Mouse (Mus musculus): ENCODE measurements around the gene Poln. TPM values are rescaled to one million over a fixed set of nuclear protein-coding genes. Genes with fewer than 3 reads are reported as not detected.

The Poln gene
- polyA plus RNA-seq, 1 experiment from 2014 or later, result 0.41 TPM

- H3K27me3 ChIP-seq, result no peaks in the 10 kb centered on the region
- H3K4me1 ChIP-seq (replicated peaks), result no peaks in the 10 kb centered on the region
- H3K27ac ChIP-seq (replicated peaks), result no peak overlapping the region
- H3K4me2 ChIP-seq, result no peak overlapping the region
- no peak overlapping the region for H3K9ac ChIP-seq
- 46% methylated on average over 3 of the region's 3 CpGs for WGBS (ENCODE audit: insufficient replicate concordance)
- H3K4me3 ChIP-seq (replicated peaks), result no peak overlapping the region
- no peak for ATAC-seq (ENCODE audit: insufficient read depth)
- no peaks in the 10 kb centered on the region for H3K36me3 ChIP-seq (replicated peaks)
- H3K9me3 ChIP-seq (replicated peaks), result no peaks in the 10 kb centered on the region
These were observed 50.0 kb downstream of the Poln start for GRCm38 (mm10) chr5:34119121-34119856.

DNA sequence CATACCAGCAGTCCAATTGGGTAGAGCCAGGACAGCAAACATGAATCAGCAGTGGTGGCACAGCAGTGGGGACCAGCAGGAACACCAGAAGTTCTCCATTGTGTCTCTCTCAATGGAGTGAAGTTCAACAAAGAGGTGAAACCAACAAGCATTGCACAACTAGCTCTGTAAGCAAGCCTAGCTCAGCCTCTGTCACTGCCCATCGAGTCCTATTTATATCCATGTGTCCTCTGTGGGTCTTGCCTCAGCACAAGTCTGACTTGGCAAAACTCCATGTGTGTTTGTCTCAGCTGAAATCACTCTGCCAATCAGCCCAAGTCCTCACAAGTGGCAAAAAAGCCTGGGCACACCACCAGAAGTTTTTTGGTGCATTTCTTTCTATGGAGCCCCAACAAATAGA lies 63.6 kb downstream of the Poln start:
- no peak overlapping the region for H3K4me3 ChIP-seq (replicated peaks)
- no peak for ATAC-seq (ENCODE audit: insufficient read depth)
- WGBS (ENCODE audit: insufficient replicate concordance), result 49% methylated on average over 1 of the region's 1 CpGs

GRCm38 (mm10) chr5:34097333-34097732 lies 71.9 kb downstream of the Poln start:
- H3K4me1 ChIP-seq (replicated peaks), result no peaks in the 10 kb centered on the region
- no peak overlapping the region for H3K4me3 ChIP-seq (replicated peaks)
- no peaks in the 10 kb centered on the region for H3K36me3 ChIP-seq (replicated peaks)
- H3K4me2 ChIP-seq, result no peak overlapping the region
- ATAC-seq (ENCODE audit: insufficient read depth), result no peak
- H3K27ac ChIP-seq (replicated peaks), result no peak overlapping the region
- 5% methylated on average over 1 of the region's 1 CpGs for WGBS (ENCODE audit: insufficient replicate concordance)
- H3K9me3 ChIP-seq (replicated peaks), result no peaks in the 10 kb centered on the region
- no peak overlapping the region for H3K9ac ChIP-seq
- peaks cover 5% of the 10 kb centered on the region; the same call in 1 of the 2 replicates for H3K27me3 ChIP-seq

More for the DNA sequence above, 63.6 kb downstream of the Poln start:
- H3K9me3 ChIP-seq (replicated peaks), result no peaks in the 10 kb centered on the region
- H3K27me3 ChIP-seq, result no peaks in the 10 kb centered on the region
- H3K9ac ChIP-seq, result no peak overlapping the region
- no peak overlapping the region for H3K27ac ChIP-seq (replicated peaks)
- no peaks in the 10 kb centered on the region for H3K36me3 ChIP-seq (replicated peaks)
- no peaks in the 10 kb centered on the region for H3K4me1 ChIP-seq (replicated peaks)
- no peak overlapping the region for H3K4me2 ChIP-seq

GRCm38 (mm10) chr5:34093021-34093420 lies 76.2 kb downstream of the Poln start:
- ATAC-seq (ENCODE audit: insufficient read depth), result no peak
- Histone ChIP-seq H3K36me3 (replicated peaks) (no peaks in the 10 kb centered on the region), H3K9ac (no peak overlapping the region), H3K4me3 (replicated peaks) (no peak overlapping the region), H3K27ac (replicated peaks) (no peak overlapping the region), H3K4me1 (replicated peaks) (no peaks in the 10 kb centered on the region), H3K4me2 (no peak overlapping the region), H3K9me3 (replicated peaks) (no peaks in the 10 kb centered on the region), H3K27me3 (peaks cover 5% of the 10 kb centered on the region; the same call in 1 of the 2 replicates)
- WGBS (ENCODE audit: insufficient replicate concordance), result 49% methylated on average over 2 of the region's 2 CpGs

- no peak for ATAC-seq (ENCODE audit: insufficient read depth)
- WGBS (ENCODE audit: insufficient replicate concordance), result 46% methylated on average over 3 of the region's 3 CpGs
- no peaks in the 10 kb centered on the region for H3K27me3 ChIP-seq
These were observed 136.7 kb downstream of the Poln start for GRCm38 (mm10) chr5:34032520-34032919.

GRCm38 (mm10) chr5:34031022-34031421 lies 138.2 kb downstream of the Poln start:
- ATAC-seq (ENCODE audit: insufficient read depth), result no peak
- WGBS (ENCODE audit: insufficient replicate concordance), result 29% methylated on average over 6 of the region's 6 CpGs
- H3K9ac ChIP-seq, result no peak overlapping the region
- no peaks in the 10 kb centered on the region for H3K27me3 ChIP-seq
- no peaks in the 10 kb centered on the region for H3K4me1 ChIP-seq (replicated peaks)
- H3K4me2 ChIP-seq, result no peak overlapping the region
- no peak overlapping the region for H3K4me3 ChIP-seq (replicated peaks)
- no peak overlapping the region for H3K27ac ChIP-seq (replicated peaks)
- H3K9me3 ChIP-seq (replicated peaks), result no peaks in the 10 kb centered on the region
- no peaks in the 10 kb centered on the region for H3K36me3 ChIP-seq (replicated peaks)

More at GRCm38 (mm10) chr5:34032520-34032919, 136.7 kb downstream of the Poln start:
- no peaks in the 10 kb centered on the region for H3K4me1 ChIP-seq (replicated peaks)
- H3K9ac ChIP-seq, result no peak overlapping the region
- no peak overlapping the region for H3K4me2 ChIP-seq
- H3K36me3 ChIP-seq (replicated peaks), result no peaks in the 10 kb centered on the region
- no peak overlapping the region for H3K4me3 ChIP-seq (replicated peaks)
- H3K9me3 ChIP-seq (replicated peaks), result no peaks in the 10 kb centered on the region
- H3K27ac ChIP-seq (replicated peaks), result no peak overlapping the region

GRCm38 (mm10) chr5:34030101-34030500 lies 139.1 kb downstream of the Poln start:
- Histone ChIP-seq H3K36me3 (replicated peaks) (no peaks in the 10 kb centered on the region), H3K4me3 (replicated peaks) (no peak overlapping the region), H3K4me2 (no peak overlapping the region), H3K4me1 (replicated peaks) (no peaks in the 10 kb centered on the region), H3K27me3 (no peaks in the 10 kb centered on the region), H3K9me3 (replicated peaks) (no peaks in the 10 kb centered on the region), H3K9ac (no peak overlapping the region), H3K27ac (replicated peaks) (no peak overlapping the region)
- 42% methylated on average over 4 of the region's 4 CpGs for WGBS (ENCODE audit: insufficient replicate concordance)
- ATAC-seq (ENCODE audit: insufficient read depth), result no peak

DNA sequence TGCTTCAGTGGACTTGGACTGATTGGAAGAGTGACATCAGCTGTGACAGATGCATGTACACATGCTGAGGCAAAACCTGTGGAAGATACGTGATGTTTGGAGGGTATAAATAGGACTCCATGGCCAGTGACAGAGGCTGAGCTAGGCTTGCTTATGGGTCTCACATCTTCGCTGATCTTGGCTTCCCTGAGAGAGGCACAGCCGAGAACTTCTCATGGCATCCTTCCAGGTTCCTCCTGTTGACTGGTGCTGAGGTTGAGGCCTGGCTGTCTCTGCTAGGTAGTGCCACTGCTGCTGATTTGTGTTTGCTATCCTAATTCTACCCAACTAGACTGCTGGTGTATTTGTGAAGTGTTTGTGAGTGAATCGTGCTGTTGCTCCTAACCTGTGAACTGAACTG lies 150.3 kb downstream of the Poln start:
- Histone ChIP-seq H3K9me3 (replicated peaks) (no peaks in the 10 kb centered on the region), H3K4me3 (replicated peaks) (no peak overlapping the region), H3K4me2 (no peak overlapping the region), H3K4me1 (replicated peaks) (no peaks in the 10 kb centered on the region), H3K27me3 (no peaks in the 10 kb centered on the region), H3K9ac (no peak overlapping the region), H3K27ac (replicated peaks) (no peak overlapping the region), H3K36me3 (replicated peaks) (no peaks in the 10 kb centered on the region)
- 59% methylated on average over 4 of the region's 4 CpGs for WGBS (ENCODE audit: insufficient replicate concordance)
- ATAC-seq (ENCODE audit: insufficient read depth), result no peak

DNA sequence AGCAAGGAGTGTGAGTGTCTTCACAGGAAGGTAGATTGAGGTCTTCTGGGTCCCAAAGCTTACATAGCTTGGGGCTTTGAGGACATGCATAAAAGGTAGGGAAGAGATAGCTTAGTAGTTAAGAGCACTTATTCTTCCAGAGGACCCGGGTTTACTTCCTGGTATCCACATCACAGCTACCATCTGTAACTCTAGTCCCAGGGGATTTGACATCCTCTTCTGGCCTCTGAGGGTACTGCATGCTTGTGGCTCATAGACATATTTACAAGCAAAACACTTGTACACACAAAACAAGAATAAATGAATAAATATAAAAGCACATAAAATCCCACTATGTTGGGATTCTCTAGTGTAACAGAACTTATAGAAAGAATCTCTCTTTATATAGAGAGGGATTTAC lies 154.6 kb downstream of the Poln start:
- Histone ChIP-seq H3K4me3 (replicated peaks) (no peak overlapping the region), H3K4me1 (replicated peaks) (no peaks in the 10 kb centered on the region), H3K27me3 (no peaks in the 10 kb centered on the region), H3K36me3 (replicated peaks) (no peaks in the 10 kb centered on the region), H3K9ac (no peak overlapping the region), H3K27ac (replicated peaks) (no peak overlapping the region), H3K4me2 (no peak overlapping the region), H3K9me3 (replicated peaks) (no peaks in the 10 kb centered on the region)
- 38% methylated on average over 1 of the region's 1 CpGs for WGBS (ENCODE audit: insufficient replicate concordance)
- no peak for ATAC-seq (ENCODE audit: insufficient read depth)

GRCm38 (mm10) chr5:34007392-34007941 lies 161.8 kb downstream of the Poln start:
- Histone ChIP-seq H3K9me3 (replicated peaks) (no peaks in the 10 kb centered on the region), H3K27ac (replicated peaks) (no peak overlapping the region), H3K4me1 (replicated peaks) (no peaks in the 10 kb centered on the region), H3K27me3 (no peaks in the 10 kb centered on the region; the same call in 1 of the 2 replicates), H3K36me3 (replicated peaks) (no peaks in the 10 kb centered on the region), H3K4me3 (replicated peaks) (no peak overlapping the region), H3K4me2 (no peak overlapping the region), H3K9ac (no peak overlapping the region)
- WGBS (ENCODE audit: insufficient replicate concordance), result 52% methylated on average over 4 of the region's 4 CpGs
- ATAC-seq (ENCODE audit: insufficient read depth), result no peak

DNA sequence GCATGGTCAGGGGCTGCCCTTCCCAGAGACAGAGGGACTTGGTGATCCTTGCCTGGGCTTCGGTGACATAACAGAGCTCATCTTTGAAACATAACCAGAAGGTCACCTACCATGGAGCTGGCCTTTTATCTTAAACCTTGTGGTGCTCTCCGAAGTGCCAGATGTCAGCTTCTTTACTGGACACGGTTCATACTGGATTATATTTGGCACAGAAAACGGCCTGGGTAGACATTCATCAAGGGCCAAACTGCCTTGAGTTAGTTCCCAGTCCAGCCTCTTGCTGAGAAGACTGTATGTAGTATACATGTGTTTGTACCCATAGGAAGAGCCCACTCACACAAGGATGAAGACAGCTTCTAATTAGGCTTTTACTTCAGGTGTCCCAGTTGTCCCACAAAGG lies 162.4 kb downstream of the Poln start:
- Histone ChIP-seq H3K27ac (replicated peaks) (no peak overlapping the region), H3K4me3 (replicated peaks) (no peak overlapping the region), H3K9ac (no peak overlapping the region), H3K4me1 (replicated peaks) (no peaks in the 10 kb centered on the region), H3K27me3 (no peaks in the 10 kb centered on the region; the same call in 1 of the 2 replicates), H3K36me3 (replicated peaks) (no peaks in the 10 kb centered on the region), H3K4me2 (no peak overlapping the region), H3K9me3 (replicated peaks) (no peaks in the 10 kb centered on the region)
- WGBS (ENCODE audit: insufficient replicate concordance), result 56% methylated on average over 4 of the region's 4 CpGs
- ATAC-seq (ENCODE audit: insufficient read depth), result no peak

Measured in liver, embryonic 15.5 days (tissue).